Mouse (Mus musculus) lung, postnatal 0 days (tissue): ENCODE data around the gene Gm43517. TPM values are rescaled to one million over a fixed set of nuclear protein-coding genes. Genes with fewer than 3 reads are reported as not detected.
A peak's percentile ranks its signal among the peaks of the same experiment; 100 is the strongest.

ENCODE experiments used
- ATAC-seq: fragments of 200-750 bp; cut with Nextera tagmentation; 2 replicates; pipeline ENCODE4 v1.8.0; 2017; ENCODE audit warnings: moderate library complexity
- DNase-seq: peaks from one replicate; pipeline ENCODE4 v3.0.0-alpha.2; 2016; ENCODE audit warnings: low spot score
- H3K27ac ChIP-seq: fragments of 300-500 bp; sonication (generic); 2 replicates; pipeline ENCODE4 v1.5.1; 2014; ENCODE audit warnings: antibody characterized with exemption, mild to moderate bottlenecking, low read length, mixed read lengths
- H3K27me3 ChIP-seq: fragments of 300-500 bp; sonication (generic); replicated peaks from 2 replicates; pipeline ENCODE4 v1.6.1; 2014; ENCODE audit warnings: low read length, mixed read lengths; ENCODE audit not compliant: insufficient read depth
- H3K36me3 ChIP-seq: fragments of 300-500 bp; sonication (generic); 2 replicates; pipeline ENCODE4 v1.6.1; 2014; ENCODE audit warnings: low read length, mixed read lengths; ENCODE audit not compliant: insufficient read depth
- H3K4me1 ChIP-seq: fragments of 300-500 bp; sonication (generic); 2 replicates; pipeline ENCODE4 v1.6.1; 2014; ENCODE audit warnings: antibody characterized with exemption, low read depth, low read length, mixed read lengths; ENCODE audit not compliant: insufficient read depth
- H3K4me2 ChIP-seq: fragments of 300-500 bp; sonication (generic); replicated peaks from 2 replicates; pipeline ENCODE4 v1.6.1; 2014; ENCODE audit warnings: low read depth, mild to moderate bottlenecking, low read length, moderate library complexity, mixed read lengths
- H3K4me3 ChIP-seq: fragments of 300-500 bp; sonication (generic); 2 replicates; pipeline ENCODE4 v1.5.1; 2014; ENCODE audit warnings: low read depth, low read length
- H3K9ac ChIP-seq: fragments of 300-500 bp; sonication (generic); replicated peaks from 2 replicates; pipeline ENCODE4 v1.6.1; 2014; ENCODE audit warnings: low read depth, mild to moderate bottlenecking
- H3K9me3 ChIP-seq: fragments of 300-500 bp; sonication (generic); 2 replicates; pipeline ENCODE4 v1.6.1; 2016; ENCODE audit warnings: low read length, mixed read lengths
- CTCF ChIP-seq: IDR thresholded peaks from 2 replicates; pipeline ENCODE4 v1.5.1; 2016; ENCODE audit warnings: antibody characterized with exemption, mild to moderate bottlenecking
- EP300 ChIP-seq: IDR thresholded peaks from 2 replicates; pipeline ENCODE4 v1.6.1; 2016; ENCODE audit warnings: antibody characterized with exemption, mild to moderate bottlenecking, control low read depth
- WGBS: fragments of 180-500 bp; shearing (Covaris S2); extraction: QIAGEN DNeasy Blood & Tissue Kit; methylation state at CpG from one replicate; pipeline ENCODE4 v1.1.7; 2014; 5-methylcytosine and 5-hydroxymethylcytosine counted together
- polyA plus RNA-seq: library from polyadenylated mRNA; unstranded; fragments of >200 nt; fragmentation: Nextera tagmentation; extraction: Ambion mirVana; gene quantifications from 2 replicates; pipeline ENCODE4 v1.2.1, GENCODE M21; 2015

The Gm43517 gene
- polyA plus RNA-seq, 1 experiment from 2014 or later, result not detected

DNA sequence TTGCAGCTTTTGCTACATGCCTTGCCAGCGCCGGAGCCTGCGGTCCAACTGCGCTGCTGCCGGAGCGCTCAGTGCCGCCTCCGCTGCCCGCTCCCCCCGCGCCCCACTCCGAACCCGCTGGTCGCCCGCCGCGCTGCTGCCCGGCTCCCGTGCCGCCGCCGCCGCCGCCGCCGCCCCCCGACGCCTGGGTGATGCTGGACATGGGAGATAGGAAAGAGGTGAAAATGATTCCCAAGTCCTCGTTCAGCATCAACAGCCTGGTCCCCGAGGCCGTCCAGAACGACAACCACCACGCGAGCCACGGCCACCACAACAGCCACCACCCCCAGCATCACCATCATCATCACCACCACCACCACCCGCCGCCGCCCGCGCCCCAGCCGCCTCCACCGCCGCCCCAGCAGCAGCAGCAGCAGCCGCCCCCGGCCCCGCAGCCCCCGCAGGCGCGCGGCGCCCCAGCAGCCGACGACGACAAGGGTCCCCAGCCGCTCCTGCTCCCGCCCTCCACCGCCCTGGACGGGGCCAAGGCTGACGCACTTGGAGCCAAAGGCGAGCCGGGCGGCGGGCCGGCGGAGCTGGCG is 589 bp upstream of the Gm43517 start:
- no peaks in the 10 kb centered on the region for H3K36me3 ChIP-seq
- no peaks in the 10 kb centered on the region for H3K9me3 ChIP-seq
- DNase-seq (no peak), ATAC-seq (0 out of 2 replicates have a peak, but pooled peaks have one; percentile 17)
- peaks cover 72% of the 10 kb centered on the region for H3K27me3 ChIP-seq
- no peak overlapping the region for H3K9ac ChIP-seq
- H3K4me2 ChIP-seq, result peak overlapping the region; percentile 53
- WGBS, result 1% methylated on average over 35 of the region's 66 CpGs
- H3K27ac ChIP-seq, result no peak overlapping the region
- peaks cover 7% of the 10 kb centered on the region; the same call in 1 of the 2 replicates for H3K4me1 ChIP-seq
- H3K4me3 ChIP-seq, result peak overlapping the region; percentile 14; the same call in 1 of the 2 replicates
- TF ChIP-seq CTCF, result no peak
- TF ChIP-seq EP300, result no peak

DNA sequence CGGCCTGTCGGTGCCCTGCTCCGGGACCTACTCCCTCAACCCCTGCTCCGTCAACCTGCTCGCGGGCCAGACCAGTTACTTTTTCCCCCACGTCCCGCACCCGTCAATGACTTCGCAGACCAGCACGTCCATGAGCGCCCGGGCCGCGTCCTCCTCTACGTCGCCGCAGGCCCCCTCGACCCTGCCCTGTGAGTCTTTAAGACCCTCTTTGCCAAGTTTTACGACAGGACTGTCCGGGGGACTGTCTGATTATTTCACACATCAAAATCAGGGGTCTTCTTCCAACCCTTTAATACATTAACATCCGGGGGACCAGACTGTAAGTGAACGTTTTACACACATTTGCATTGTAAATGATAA is 637 bp downstream of the Gm43517 start:
- TF ChIP-seq EP300 (no peak), CTCF (no peak)
- Histone ChIP-seq H3K4me2 (no peak overlapping the region), H3K27ac (no peak overlapping the region), H3K4me3 (peak overlapping the region; percentile 5; the same call in 1 of the 2 replicates), H3K27me3 (peaks cover 71% of the 10 kb centered on the region), H3K4me1 (peaks cover 7% of the 10 kb centered on the region; the same call in 1 of the 2 replicates), H3K9ac (no peak overlapping the region), H3K9me3 (no peaks in the 10 kb centered on the region), H3K36me3 (no peaks in the 10 kb centered on the region)
- ATAC-seq (no peak), DNase-seq (no peak)
- WGBS, result 2% methylated on average over 23 of the region's 23 CpGs

DNA sequence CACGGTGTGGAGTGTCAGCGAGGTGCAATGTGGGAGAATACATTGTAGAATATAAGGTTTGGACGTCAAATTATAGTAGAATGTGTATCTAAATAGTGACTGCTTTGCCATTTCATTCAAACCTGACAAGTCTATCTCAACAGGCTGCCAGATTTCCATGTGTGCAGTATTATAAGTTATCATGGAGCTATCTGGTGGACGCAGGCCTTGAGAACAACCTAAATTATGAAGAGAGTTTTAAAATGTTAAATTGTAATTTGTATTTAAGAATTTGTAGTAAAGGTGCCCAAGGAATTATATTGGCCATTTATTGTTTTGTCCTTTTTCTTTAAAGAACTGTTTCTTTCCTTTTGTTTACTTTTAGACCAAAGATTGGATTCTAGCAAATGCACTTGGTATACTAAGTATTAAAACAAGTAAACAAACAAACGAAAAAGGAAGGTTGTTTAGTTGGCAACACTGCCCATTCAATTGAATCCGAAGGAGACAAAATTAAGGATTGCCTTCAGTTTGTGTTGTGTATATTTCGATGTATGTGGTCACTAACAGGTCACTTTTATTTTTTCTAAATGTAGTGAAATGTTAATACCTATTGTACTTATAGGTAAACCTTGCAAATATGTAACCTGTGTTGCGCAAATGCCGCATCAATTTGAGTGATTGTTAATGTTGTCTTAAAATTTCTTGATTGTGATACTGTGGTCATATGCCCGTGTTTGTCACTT is 1.3 kb downstream of the Gm43517 start:
- H3K9me3 ChIP-seq, result no peaks in the 10 kb centered on the region
- H3K27ac ChIP-seq, result no peak overlapping the region
- no peak overlapping the region for H3K4me2 ChIP-seq
- H3K4me1 ChIP-seq, result peaks cover 7% of the 10 kb centered on the region; the same call in 1 of the 2 replicates
- H3K36me3 ChIP-seq, result no peaks in the 10 kb centered on the region
- ATAC-seq, result no peak
- 17% methylated on average over 10 of the region's 10 CpGs for WGBS
- H3K9ac ChIP-seq, result no peak overlapping the region
- DNase-seq, result no peak
- TF ChIP-seq CTCF, result no peak
- H3K4me3 ChIP-seq, result no peak overlapping the region
- H3K27me3 ChIP-seq, result peaks cover 71% of the 10 kb centered on the region

DNA sequence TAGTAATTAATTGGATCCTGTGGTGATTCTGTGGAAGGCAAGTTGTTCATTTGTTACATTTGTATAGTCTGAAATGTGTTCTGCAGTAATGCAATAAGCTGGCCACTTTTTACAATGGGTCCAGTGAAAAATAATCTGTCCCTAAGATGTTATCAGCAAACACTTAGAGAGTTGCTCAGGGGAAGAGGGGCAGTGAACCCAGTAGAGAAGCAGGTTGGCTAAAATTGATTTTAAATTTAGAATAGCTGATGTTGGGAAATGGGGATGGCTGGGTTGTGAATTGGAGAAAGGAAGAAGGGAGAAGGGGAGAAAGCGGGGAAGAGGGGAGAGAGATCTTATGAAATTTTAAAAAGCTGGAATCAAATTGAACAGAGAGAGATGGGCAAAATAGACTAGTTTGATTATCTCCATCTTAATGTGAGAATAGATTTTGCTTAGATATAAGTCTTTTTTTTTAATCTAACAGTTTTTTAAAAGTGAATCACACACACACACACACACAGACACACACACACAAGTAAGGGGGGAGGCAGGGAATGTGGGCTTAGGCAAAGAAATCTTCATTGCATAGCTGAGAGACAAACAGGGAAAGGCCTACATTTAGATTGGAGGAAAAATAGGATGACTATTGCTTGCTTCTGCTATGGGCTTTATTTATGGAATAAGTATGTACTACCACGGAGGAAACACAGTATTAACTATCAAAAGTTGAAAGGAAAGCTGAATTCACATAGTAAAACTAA is 3.1 kb downstream of the Gm43517 start:
- peaks cover 71% of the 10 kb centered on the region for H3K27me3 ChIP-seq
- no peak overlapping the region for H3K4me3 ChIP-seq
- H3K27ac ChIP-seq, result no peak overlapping the region
- H3K9me3 ChIP-seq, result no peaks in the 10 kb centered on the region
- ATAC-seq (no peak), DNase-seq (no peak)
- no peak overlapping the region for H3K4me2 ChIP-seq
- H3K36me3 ChIP-seq, result no peaks in the 10 kb centered on the region
- no peak for TF ChIP-seq CTCF
- TF ChIP-seq EP300, result no peak
- WGBS, result 31% methylated on average over 2 of the region's 2 CpGs
- H3K9ac ChIP-seq, result no peak overlapping the region
- peaks cover 7% of the 10 kb centered on the region; the same call in 1 of the 2 replicates for H3K4me1 ChIP-seq

DNA sequence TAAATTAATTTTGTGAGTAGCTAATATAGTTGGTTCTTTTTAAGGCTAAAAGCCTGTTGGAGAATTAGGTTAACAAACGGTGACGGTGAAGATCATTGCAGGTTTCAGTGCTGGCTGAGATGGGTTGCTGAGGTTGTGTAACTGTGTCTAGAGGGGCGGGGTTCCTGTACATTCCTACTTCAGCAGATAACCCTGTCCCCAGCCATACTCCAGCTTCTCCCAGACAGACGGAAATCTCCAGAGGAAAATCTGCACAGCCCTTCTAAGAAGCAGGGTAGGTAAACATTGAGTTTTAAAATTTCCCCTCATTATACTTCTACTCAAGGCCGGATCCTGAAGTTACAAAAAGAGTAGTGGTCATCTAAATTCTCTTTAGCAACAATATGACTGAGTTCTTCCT is 4.7 kb downstream of the Gm43517 start:
- Histone ChIP-seq H3K4me2 (no peak overlapping the region), H3K4me1 (no peaks in the 10 kb centered on the region), H3K36me3 (no peaks in the 10 kb centered on the region), H3K4me3 (no peak overlapping the region), H3K27ac (no peak overlapping the region), H3K9ac (no peak overlapping the region), H3K27me3 (peaks cover 61% of the 10 kb centered on the region), H3K9me3 (no peaks in the 10 kb centered on the region)
- DNase-seq (no peak), ATAC-seq (no peak)
- no peak for TF ChIP-seq EP300
- TF ChIP-seq CTCF, result no peak
- WGBS, result 8% methylated on average over 5 of the region's 5 CpGs

DNA sequence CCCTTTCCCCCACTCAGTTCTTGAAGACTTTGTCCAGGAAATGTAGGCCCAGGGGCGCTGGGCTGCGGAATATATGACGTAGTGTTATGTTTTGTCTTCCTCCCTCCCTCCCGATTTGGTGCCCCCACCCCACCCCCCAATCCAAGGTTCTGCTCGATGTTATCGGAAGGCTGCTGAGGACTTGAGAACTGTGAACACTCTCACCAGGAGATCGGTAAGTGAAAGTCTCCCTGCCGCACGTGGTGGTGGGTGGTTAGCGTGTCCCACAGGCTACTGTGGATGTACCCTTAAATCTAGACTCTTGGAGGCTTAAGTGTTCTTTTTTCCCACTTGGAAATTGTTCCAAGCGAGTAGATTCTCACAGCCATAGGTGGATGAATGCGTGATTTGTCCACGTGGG is 5.3 kb downstream of the Gm43517 start:
- DNase-seq (no peak), ATAC-seq (no peak)
- TF ChIP-seq EP300 (no peak), CTCF (no peak)
- Histone ChIP-seq H3K36me3 (no peaks in the 10 kb centered on the region), H3K4me3 (no peak overlapping the region), H3K27ac (no peak overlapping the region), H3K4me2 (no peak overlapping the region), H3K4me1 (no peaks in the 10 kb centered on the region), H3K27me3 (peaks cover 61% of the 10 kb centered on the region), H3K9ac (no peak overlapping the region), H3K9me3 (no peaks in the 10 kb centered on the region)
- 5% methylated on average over 13 of the region's 13 CpGs for WGBS
